Mouse (Mus musculus): Measurements from ENCODE around the gene Zpbp.

- no peak for TF ChIP-seq ZNF384 (IDR thresholded peaks at IDR 0.05; ENCODE audit: low read depth, low read length)
- TF ChIP-seq CTCF (conservative IDR thresholded peaks at IDR 0.05 in 1 of 2, IDR thresholded peaks at IDR 0.05 in 1 of 2; ENCODE audit: low read depth in 2 of 2, low read length in 2 of 2), result no peak
- no peak for TF ChIP-seq POLR2A (IDR thresholded peaks at IDR 0.05; ENCODE audit: low read depth, low read length)
- TF ChIP-seq POLR2AphosphoS2 (IDR thresholded peaks at IDR 0.05; ENCODE audit: low read depth, low read length), result no peak
- no peak for TF ChIP-seq ELF1 (IDR thresholded peaks at IDR 0.05; ENCODE audit: low read depth, low read length)
- no peak for TF ChIP-seq CHD1 (IDR thresholded peaks at IDR 0.05; ENCODE audit: low read depth, low read length)
- no peak for TF ChIP-seq MAFK (IDR thresholded peaks at IDR 0.05; ENCODE audit: insufficient replicate concordance, low read length)
- TF ChIP-seq ETS1 (conservative IDR thresholded peaks at IDR 0.05; ENCODE audit: low read depth, low read length), result no peak
- TF ChIP-seq EP300 (IDR thresholded peaks at IDR 0.05; ENCODE audit: low read length), result no peak
- TF ChIP-seq SIN3A (IDR thresholded peaks at IDR 0.05; ENCODE audit: low read length), result no peak
- TF ChIP-seq TCF12 (IDR thresholded peaks at IDR 0.05; ENCODE audit: low read depth, low read length), result no peak
- no peak for TF ChIP-seq RCOR1 (conservative IDR thresholded peaks at IDR 0.05; ENCODE audit: low read depth, low read length)
- no peak for TF ChIP-seq UBTF (IDR thresholded peaks at IDR 0.05; ENCODE audit: low read depth, low read length)
- no peak for TF ChIP-seq RAD21 (IDR thresholded peaks at IDR 0.05; ENCODE audit: low read depth, low read length)
These were observed 219.4 kb downstream of the Zpbp start for GRCm38 (mm10) chr11:11242694-11243377.

All from CH12.LX (cell line).